Mouse (Mus musculus): ENCODE results near the gene Sema4d. TPM values are rescaled to one million over a fixed set of nuclear protein-coding genes. Genes with fewer than 3 reads are reported as not detected.

Sema4d gene
- polyA plus RNA-seq, 1 experiment from 2014 or later: 18.6 TPM

- ATAC-seq (replicated peaks; ENCODE audit: low FRiP score) (no peak), DNase-seq (ENCODE audit: low spot score) (no peak)
- WGBS: 65% methylated on average over 4 of the region's 4 CpGs
- Histone ChIP-seq H3K9me3 (ENCODE audit: control insufficient read depth, low read length) (no peaks in the 10 kb centered on the region), H3K9ac (ENCODE audit: low read depth, low read length) (no peak overlapping the region), H3K27me3 (replicated peaks; ENCODE audit: control insufficient read depth, insufficient read depth, low read length) (no peaks in the 10 kb centered on the region), H3K4me2 (no peak overlapping the region), H3K4me1 (replicated peaks; ENCODE audit: control insufficient read depth, insufficient read depth, low read length) (no peaks in the 10 kb centered on the region), H3K27ac (ENCODE audit: low read depth, low read length) (no peak overlapping the region), H3K4me3 (ENCODE audit: low read depth, low read length) (no peak overlapping the region), H3K36me3 (ENCODE audit: control insufficient read depth, insufficient read depth, low read length) (no peaks in the 10 kb centered on the region)
These were observed 12.1 kb upstream of the Sema4d start for GRCm38 (mm10) chr13:51805634-51806033.

GRCm38 (mm10) chr13:51800921-51801320 is 7.4 kb upstream of the Sema4d start:
- Histone ChIP-seq H3K4me2 (no peak overlapping the region), H3K36me3 (ENCODE audit: control insufficient read depth, insufficient read depth, low read length) (no peaks in the 10 kb centered on the region), H3K27me3 (replicated peaks; ENCODE audit: control insufficient read depth, insufficient read depth, low read length) (no peaks in the 10 kb centered on the region), H3K4me3 (ENCODE audit: low read depth, low read length) (no peak overlapping the region), H3K9ac (ENCODE audit: low read depth, low read length) (no peak overlapping the region), H3K27ac (ENCODE audit: low read depth, low read length) (no peak overlapping the region), H3K9me3 (ENCODE audit: control insufficient read depth, low read length) (no peaks in the 10 kb centered on the region), H3K4me1 (replicated peaks; ENCODE audit: control insufficient read depth, insufficient read depth, low read length) (no peaks in the 10 kb centered on the region; the same call in 1 of the 2 replicates)
- WGBS: 52% methylated on average over 9 of the region's 9 CpGs
- no peak for ATAC-seq (replicated peaks; ENCODE audit: low FRiP score)
- DNase-seq (ENCODE audit: low spot score): no peak

- Histone ChIP-seq H3K9ac (ENCODE audit: low read depth, low read length) (no peak overlapping the region), H3K4me2 (no peak overlapping the region), H3K9me3 (ENCODE audit: control insufficient read depth, low read length) (no peaks in the 10 kb centered on the region), H3K4me3 (ENCODE audit: low read depth, low read length) (no peak overlapping the region), H3K36me3 (ENCODE audit: control insufficient read depth, insufficient read depth, low read length) (no peaks in the 10 kb centered on the region), H3K4me1 (replicated peaks; ENCODE audit: control insufficient read depth, insufficient read depth, low read length) (no peaks in the 10 kb centered on the region; the same call in 1 of the 2 replicates), H3K27ac (ENCODE audit: low read depth, low read length) (no peak overlapping the region), H3K27me3 (replicated peaks; ENCODE audit: control insufficient read depth, insufficient read depth, low read length) (no peaks in the 10 kb centered on the region)
- DNase-seq (ENCODE audit: low spot score): no peak
- peak; percentile 70 for ATAC-seq (replicated peaks; ENCODE audit: low FRiP score)
- 70% methylated on average over 16 of the region's 16 CpGs for WGBS
These were observed 6.4 kb upstream of the Sema4d start for GRCm38 (mm10) chr13:51799735-51800522.

DNA sequence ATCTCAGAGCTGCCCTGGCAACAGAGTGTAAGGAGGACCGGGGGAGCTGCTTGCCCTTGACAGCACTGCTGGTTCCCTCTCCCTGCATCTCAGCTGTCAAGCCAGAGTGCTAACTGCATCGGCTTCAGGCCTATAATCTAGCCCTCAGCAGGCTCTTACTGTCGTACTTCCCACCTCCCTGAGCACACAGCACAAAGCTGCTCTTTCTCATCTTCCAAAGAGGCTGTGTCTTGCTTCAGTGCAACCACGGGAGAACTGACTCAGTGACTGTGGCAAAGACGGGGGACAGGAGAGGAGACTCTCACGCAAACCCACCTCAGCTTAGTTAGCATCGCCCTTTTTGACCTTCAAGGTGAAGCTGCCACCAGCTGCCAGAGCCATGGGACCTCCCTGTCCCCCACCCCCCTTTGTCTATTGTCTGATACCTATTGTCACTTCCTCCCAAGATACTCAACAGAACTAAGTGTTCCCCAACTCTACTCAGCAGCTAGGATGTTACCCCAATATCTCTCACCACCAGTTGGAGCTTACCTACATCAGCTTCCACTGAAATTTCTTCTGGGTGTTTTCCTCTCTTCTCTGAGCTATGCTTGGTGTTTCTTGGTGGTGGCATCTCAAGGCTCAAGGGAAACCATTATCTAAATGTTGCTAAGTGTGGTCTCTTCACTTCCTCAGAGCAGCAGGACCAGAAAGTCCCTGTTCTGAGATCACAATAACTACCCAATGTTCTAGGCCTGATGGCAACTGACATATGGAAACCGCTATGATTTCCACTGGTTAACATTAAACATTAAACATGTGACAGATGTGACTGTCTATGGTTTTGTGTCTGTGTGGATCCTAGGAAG is 4.6 kb upstream of the Sema4d start:
- H3K9me3 ChIP-seq (ENCODE audit: control insufficient read depth, low read length): no peaks in the 10 kb centered on the region
- H3K36me3 ChIP-seq (ENCODE audit: control insufficient read depth, insufficient read depth, low read length): no peaks in the 10 kb centered on the region
- no peaks in the 10 kb centered on the region for H3K27me3 ChIP-seq (replicated peaks; ENCODE audit: control insufficient read depth, insufficient read depth, low read length)
- H3K4me2 ChIP-seq: no peak overlapping the region
- no peak for DNase-seq (ENCODE audit: low spot score)
- H3K27ac ChIP-seq (ENCODE audit: low read depth, low read length): no peak overlapping the region; the same call in 1 of the 2 replicates
- no peak overlapping the region for H3K4me3 ChIP-seq (ENCODE audit: low read depth, low read length)
- H3K9ac ChIP-seq (ENCODE audit: low read depth, low read length): no peak overlapping the region
- 63% methylated on average over 8 of the region's 8 CpGs for WGBS
- no peaks in the 10 kb centered on the region; the same call in 1 of the 2 replicates for H3K4me1 ChIP-seq (replicated peaks; ENCODE audit: control insufficient read depth, insufficient read depth, low read length)
- no peak for ATAC-seq (replicated peaks; ENCODE audit: low FRiP score)

- Histone ChIP-seq H3K4me1 (replicated peaks; ENCODE audit: control insufficient read depth, insufficient read depth, low read length) (peaks cover 18% of the 10 kb centered on the region), H3K9ac (ENCODE audit: low read depth, low read length) (no peak overlapping the region), H3K36me3 (ENCODE audit: control insufficient read depth, insufficient read depth, low read length) (no peaks in the 10 kb centered on the region), H3K4me3 (ENCODE audit: low read depth, low read length) (peak overlapping the region; percentile 93), H3K9me3 (ENCODE audit: control insufficient read depth, low read length) (no peaks in the 10 kb centered on the region), H3K27ac (ENCODE audit: low read depth, low read length) (no peak overlapping the region), H3K4me2 (peak overlapping the region; percentile 97), H3K27me3 (replicated peaks; ENCODE audit: control insufficient read depth, insufficient read depth, low read length) (peaks cover 9% of the 10 kb centered on the region; the same call in 1 of the 2 replicates)
- DNase-seq (ENCODE audit: low spot score): no peak
- no peak; the same call in 1 of the 2 replicates for ATAC-seq (replicated peaks; ENCODE audit: low FRiP score)
- WGBS: 40% methylated on average over 5 of the region's 7 CpGs
These were observed 401 bp upstream of the Sema4d start for GRCm38 (mm10) chr13:51793948-51794347.

DNA sequence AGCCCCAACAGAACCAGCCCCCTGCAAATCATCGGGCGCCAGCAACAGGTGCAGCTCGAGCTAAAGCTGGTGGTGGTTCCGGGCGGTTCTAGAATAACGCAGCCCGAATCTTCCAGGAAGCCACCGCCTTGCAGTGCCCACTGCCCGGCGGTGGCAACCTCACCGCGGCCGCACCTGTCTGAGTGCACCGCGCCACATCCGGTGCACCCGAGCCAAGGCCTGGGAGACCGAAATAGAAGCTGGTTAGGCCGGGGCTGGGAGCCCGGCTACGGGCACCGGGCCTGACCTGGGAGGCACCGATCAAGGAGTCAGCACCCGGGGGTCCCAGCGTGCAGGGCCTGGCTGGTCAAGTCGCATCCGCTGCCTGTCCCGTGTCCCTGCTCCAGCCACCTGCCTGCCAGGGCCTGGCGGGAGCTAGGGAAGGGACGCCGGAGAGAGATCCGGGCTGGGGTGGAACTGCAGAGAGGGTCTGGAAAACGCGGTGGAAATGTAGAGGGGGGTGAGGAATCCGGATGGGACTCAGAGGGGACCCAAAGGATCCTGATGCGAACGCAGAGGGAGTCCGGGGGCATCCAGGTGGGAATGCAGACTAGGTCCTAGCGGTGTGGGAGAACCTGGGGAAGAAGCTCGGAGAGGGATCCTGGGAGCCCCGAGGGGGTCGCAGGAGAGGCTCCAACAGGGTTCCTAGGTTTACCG is 670 bp downstream of the Sema4d start:
- no peaks in the 10 kb centered on the region for H3K36me3 ChIP-seq (ENCODE audit: control insufficient read depth, insufficient read depth, low read length)
- peak overlapping the region; percentile 93 for H3K4me3 ChIP-seq (ENCODE audit: low read depth, low read length)
- no peaks in the 10 kb centered on the region for H3K9me3 ChIP-seq (ENCODE audit: control insufficient read depth, low read length)
- peak overlapping the region; percentile 97 for H3K4me2 ChIP-seq
- WGBS: 2% methylated on average over 43 of the region's 43 CpGs
- peaks cover 18% of the 10 kb centered on the region for H3K4me1 ChIP-seq (replicated peaks; ENCODE audit: control insufficient read depth, insufficient read depth, low read length)
- peak overlapping the region; percentile 88 for H3K9ac ChIP-seq (ENCODE audit: low read depth, low read length)
- peak overlapping the region; percentile 5 for H3K27ac ChIP-seq (ENCODE audit: low read depth, low read length)
- ATAC-seq (replicated peaks; ENCODE audit: low FRiP score) (peak; percentile 64), DNase-seq (ENCODE audit: low spot score) (peak; percentile 61)
- peaks cover 9% of the 10 kb centered on the region; the same call in 1 of the 2 replicates for H3K27me3 ChIP-seq (replicated peaks; ENCODE audit: control insufficient read depth, insufficient read depth, low read length)

DNA sequence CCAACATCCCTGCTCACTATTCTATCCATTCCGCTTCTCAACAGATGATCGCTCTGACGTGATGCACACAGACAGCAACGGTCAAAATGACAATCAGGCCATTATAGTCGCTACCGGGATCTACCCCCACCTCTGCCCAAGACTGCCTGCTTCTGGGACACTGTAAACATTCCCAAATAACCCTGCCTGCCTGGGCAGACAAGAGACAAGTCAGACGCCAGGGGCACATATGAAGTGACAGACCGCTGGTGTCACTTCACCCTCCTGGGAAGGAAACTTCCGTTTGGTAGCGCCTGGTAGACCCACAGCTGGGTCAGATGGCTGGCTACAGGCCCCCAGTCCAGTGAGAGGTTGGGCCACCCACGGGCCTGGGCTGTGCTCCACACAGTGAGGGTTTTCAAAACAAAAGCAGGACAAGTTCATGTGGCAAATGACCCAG is 1.4 kb downstream of the Sema4d start:
- no peak overlapping the region for H3K27ac ChIP-seq (ENCODE audit: low read depth, low read length)
- no peak for DNase-seq (ENCODE audit: low spot score)
- WGBS: 36% methylated on average over 11 of the region's 11 CpGs

GRCm38 (mm10) chr13:51791604-51792003 is 1.9 kb downstream of the Sema4d start:
- DNase-seq (ENCODE audit: low spot score) (no peak), ATAC-seq (replicated peaks; ENCODE audit: low FRiP score) (no peak)
- H3K4me1 ChIP-seq (replicated peaks; ENCODE audit: control insufficient read depth, insufficient read depth, low read length): peaks cover 18% of the 10 kb centered on the region

More for the DNA sequence above, 1.4 kb downstream of the Sema4d start:
- Histone ChIP-seq H3K4me3 (ENCODE audit: low read depth, low read length) (peak overlapping the region; percentile 93), H3K27me3 (replicated peaks; ENCODE audit: control insufficient read depth, insufficient read depth, low read length) (peaks cover 9% of the 10 kb centered on the region; the same call in 1 of the 2 replicates), H3K9me3 (ENCODE audit: control insufficient read depth, low read length) (no peaks in the 10 kb centered on the region), H3K9ac (ENCODE audit: low read depth, low read length) (peak overlapping the region; percentile 88), H3K4me2 (peak overlapping the region; percentile 97), H3K36me3 (ENCODE audit: control insufficient read depth, insufficient read depth, low read length) (no peaks in the 10 kb centered on the region), H3K4me1 (replicated peaks; ENCODE audit: control insufficient read depth, insufficient read depth, low read length) (peaks cover 18% of the 10 kb centered on the region)
- ATAC-seq (replicated peaks; ENCODE audit: low FRiP score): no peak

More at GRCm38 (mm10) chr13:51791604-51792003, 1.9 kb downstream of the Sema4d start:
- H3K9me3 ChIP-seq (ENCODE audit: control insufficient read depth, low read length): no peaks in the 10 kb centered on the region
- no peak overlapping the region; the same call in 1 of the 2 replicates for H3K9ac ChIP-seq (ENCODE audit: low read depth, low read length)
- H3K27me3 ChIP-seq (replicated peaks; ENCODE audit: control insufficient read depth, insufficient read depth, low read length): peaks cover 9% of the 10 kb centered on the region; the same call in 1 of the 2 replicates
- H3K27ac ChIP-seq (ENCODE audit: low read depth, low read length): no peak overlapping the region
- H3K4me2 ChIP-seq: peak overlapping the region; percentile 97
- WGBS: 80% methylated on average over 3 of the region's 3 CpGs
- H3K36me3 ChIP-seq (ENCODE audit: control insufficient read depth, insufficient read depth, low read length): no peaks in the 10 kb centered on the region
- H3K4me3 ChIP-seq (ENCODE audit: low read depth, low read length): peak overlapping the region; percentile 93; the same call in 1 of the 2 replicates

Data from liver, embryonic 11.5 days (tissue).